Mouse (Mus musculus) brown adipose tissue, adult 24 weeks (tissue): ENCODE measurements at regions not wholly inside any gene's neighbourhood (a gene's known extent, or its start where the extent isn't known, plus 50 kb on each side); places are given as distances from the start of the nearest gene placed in this dataset.

Source experiments
- H3K27ac ChIP-seq: fragments of 200-500 bp; replicated peaks from 2 replicates; pipeline ENCODE4 v1.5.1; 2012; ENCODE audit warnings: low read depth, mild to moderate bottlenecking, low read length
- H3K4me1 ChIP-seq: fragments of 200-500 bp; 2 replicates; pipeline ENCODE4 v1.6.1; 2012; ENCODE audit warnings: low read length, mixed read lengths; ENCODE audit not compliant: control insufficient read depth, insufficient read depth, insufficient read length
- H3K4me3 ChIP-seq: fragments of 200-500 bp; 2 replicates; pipeline ENCODE4 v1.5.1; 2012; ENCODE audit warnings: low read depth, mild to moderate bottlenecking, low read length, moderate library complexity; ENCODE audit not compliant: insufficient read depth

GRCm38 (mm10) chr12:110145379-110145778 is 133.5 kb upstream of the Dio3 start:
- Histone ChIP-seq H3K4me1 (no peaks in the 10 kb centered on the region), H3K27ac (no peak overlapping the region), H3K4me3 (no peak overlapping the region)

- Histone ChIP-seq H3K4me1 (0 out of 2 replicates have a peak, but pooled peaks cover 3% of the 10 kb centered on the region), H3K27ac (no peak overlapping the region), H3K4me3 (no peak overlapping the region)
These were observed 124.5 kb upstream of the Dio3 start for GRCm38 (mm10) chr12:110154225-110154962.

- Histone ChIP-seq H3K27ac (no peak overlapping the region), H3K4me3 (no peak overlapping the region), H3K4me1 (0 out of 2 replicates have a peak, but pooled peaks cover 3% of the 10 kb centered on the region)
These were observed 123.9 kb upstream of the Dio3 start for GRCm38 (mm10) chr12:110154963-110155325.

GRCm38 (mm10) chr12:110156441-110156840 is 122.4 kb upstream of the Dio3 start:
- Histone ChIP-seq H3K27ac (no peak overlapping the region), H3K4me3 (no peak overlapping the region), H3K4me1 (0 out of 2 replicates have a peak, but pooled peaks cover 3% of the 10 kb centered on the region)

- Histone ChIP-seq H3K4me3 (no peak overlapping the region), H3K4me1 (0 out of 2 replicates have a peak, but pooled peaks cover 3% of the 10 kb centered on the region), H3K27ac (no peak overlapping the region)
These were observed 120.7 kb upstream of the Dio3 start for GRCm38 (mm10) chr12:110157998-110158747.

- Histone ChIP-seq H3K4me3 (no peak overlapping the region), H3K4me1 (no peaks in the 10 kb centered on the region), H3K27ac (no peak overlapping the region)
These were observed 117.6 kb upstream of the Dio3 start for GRCm38 (mm10) chr12:110161306-110161705.

- H3K4me3 ChIP-seq, result no peak overlapping the region
- H3K4me1 ChIP-seq, result no peaks in the 10 kb centered on the region
- H3K27ac ChIP-seq, result no peak overlapping the region
These were observed 113.4 kb upstream of the Dio3 start for GRCm38 (mm10) chr12:110165462-110165861.

GRCm38 (mm10) chr12:110168407-110168806 is 110.5 kb upstream of the Dio3 start:
- no peak overlapping the region for H3K4me3 ChIP-seq
- H3K27ac ChIP-seq, result no peak overlapping the region
- H3K4me1 ChIP-seq, result no peaks in the 10 kb centered on the region

- Histone ChIP-seq H3K4me1 (no peaks in the 10 kb centered on the region), H3K27ac (no peak overlapping the region), H3K4me3 (no peak overlapping the region)
These were observed 109.6 kb upstream of the Dio3 start for GRCm38 (mm10) chr12:110169261-110169660.

GRCm38 (mm10) chr12:110170496-110170895 is 108.4 kb upstream of the Dio3 start:
- Histone ChIP-seq H3K4me3 (no peak overlapping the region), H3K27ac (no peak overlapping the region), H3K4me1 (no peaks in the 10 kb centered on the region)

GRCm38 (mm10) chr12:110177826-110178225 is 101.0 kb upstream of the Dio3 start:
- no peak overlapping the region for H3K4me3 ChIP-seq
- no peaks in the 10 kb centered on the region for H3K4me1 ChIP-seq
- no peak overlapping the region for H3K27ac ChIP-seq

- Histone ChIP-seq H3K27ac (no peak overlapping the region), H3K4me1 (no peaks in the 10 kb centered on the region), H3K4me3 (no peak overlapping the region)
These were observed 95.4 kb upstream of the Dio3 start for GRCm38 (mm10) chr12:110183473-110183872.

GRCm38 (mm10) chr12:110185399-110185798 is 93.5 kb upstream of the Dio3 start:
- no peak overlapping the region for H3K4me3 ChIP-seq

GRCm38 (mm10) chr12:110186381-110186780 is 92.5 kb upstream of the Dio3 start:
- Histone ChIP-seq H3K4me3 (no peak overlapping the region), H3K27ac (no peak overlapping the region), H3K4me1 (no peaks in the 10 kb centered on the region)

More at GRCm38 (mm10) chr12:110185399-110185798, 93.5 kb upstream of the Dio3 start:
- Histone ChIP-seq H3K4me1 (no peaks in the 10 kb centered on the region), H3K27ac (no peak overlapping the region)

GRCm38 (mm10) chr12:110186911-110187245 is 92.0 kb upstream of the Dio3 start:
- no peaks in the 10 kb centered on the region for H3K4me1 ChIP-seq
- H3K4me3 ChIP-seq, result no peak overlapping the region
- H3K27ac ChIP-seq, result no peak overlapping the region
